Mouse (Mus musculus): Measurements from ENCODE around the gene Leng9.

Gene Leng9

DNA sequence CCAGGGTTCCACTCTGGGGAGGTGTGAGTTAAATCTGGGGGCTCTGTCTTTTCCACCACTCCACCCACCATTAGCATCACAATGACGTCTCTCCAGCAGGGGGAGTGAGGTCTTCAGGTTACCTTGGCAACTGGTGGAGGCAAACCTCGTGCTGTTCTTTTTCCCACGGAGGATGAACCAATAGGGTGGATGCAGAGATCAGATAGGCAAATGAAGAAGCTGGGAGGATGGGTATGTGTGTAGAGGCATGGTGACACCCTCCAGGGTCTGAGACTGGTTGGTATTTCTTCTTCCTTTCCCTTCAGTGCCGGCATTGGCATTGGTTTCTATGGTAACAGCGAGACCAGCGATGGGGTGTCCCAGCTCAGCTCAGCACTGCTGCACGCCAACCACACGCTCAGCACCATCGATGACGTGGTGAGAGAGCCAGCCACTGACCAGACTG is 25.8 kb downstream of the Leng9 start:
- peak in 1 of 2 experiments; percentile 35 for DNase-seq (ENCODE audit: low spot score in 2 of 2)

GRCm38 (mm10) chr7:4123732-4124131 is 26.4 kb downstream of the Leng9 start:
- DNase-seq (ENCODE audit: low spot score in 2 of 2): peak in 1 of 2 experiments; percentile 27

DNA sequence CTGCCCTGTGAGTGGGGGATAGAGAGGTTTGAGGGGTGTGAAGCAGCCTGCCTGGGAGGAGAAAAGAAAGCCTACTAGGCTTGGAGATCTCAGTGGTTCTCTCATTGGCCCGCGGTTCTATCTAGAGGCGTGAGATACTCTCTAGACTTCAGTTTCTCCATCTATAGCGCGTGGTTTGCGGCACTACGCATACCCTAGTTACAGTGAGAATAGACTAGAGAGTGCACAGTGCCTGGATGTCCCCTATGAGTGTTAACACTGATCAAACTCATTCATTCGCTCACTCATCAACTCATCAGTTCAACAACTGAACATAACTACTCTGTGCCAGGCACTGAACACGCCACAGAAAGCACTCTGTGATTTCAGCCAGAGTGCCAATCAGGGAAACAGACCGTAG is 27.4 kb downstream of the Leng9 start:
- DNase-seq (ENCODE audit: low spot score in 2 of 2): no peak

GRCm38 (mm10) chr7:4122076-4122768 is 28.0 kb downstream of the Leng9 start:
- DNase-seq (ENCODE audit: low spot score in 2 of 2): no peak

- DNase-seq (ENCODE audit: low spot score in 2 of 2): no peak
Observed at GRCm38 (mm10) chr7:4119976-4120921, 29.9 kb downstream of the Leng9 start.

DNA sequence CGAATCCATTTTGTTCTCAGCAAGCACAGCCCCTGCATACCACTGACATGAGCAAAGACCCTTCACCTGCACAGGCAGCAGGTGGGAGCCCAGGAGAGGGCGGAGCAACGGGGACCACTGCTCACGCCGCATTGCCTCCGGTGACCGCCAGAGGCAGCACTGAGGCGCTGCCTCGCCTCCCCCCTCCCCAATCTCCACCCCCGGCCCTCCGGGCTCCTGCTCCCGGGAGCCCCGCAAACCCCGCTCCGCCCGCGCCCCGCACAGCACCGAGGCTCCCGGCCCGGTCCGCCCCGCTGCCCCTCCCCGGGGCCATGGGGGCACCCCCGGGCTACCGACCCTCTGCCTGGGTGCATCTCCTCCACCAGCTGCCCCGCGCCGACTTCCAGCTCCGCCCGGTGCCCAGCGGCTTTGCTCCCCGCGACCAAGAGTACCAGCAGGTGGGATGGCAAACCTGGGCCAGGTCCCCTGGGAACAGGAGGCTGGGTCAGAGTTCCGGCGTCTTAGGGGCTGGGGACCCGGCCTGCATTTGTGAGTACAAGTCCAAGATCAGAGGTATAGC is 30.8 kb downstream of the Leng9 start, which contains the start of gene Ttyh1:
Ttyh1 (plus strand) TSS at position 65 of the 559 bp plus-strand sequence.
- DNase-seq (ENCODE audit: low spot score in 2 of 2): no peak

DNA sequence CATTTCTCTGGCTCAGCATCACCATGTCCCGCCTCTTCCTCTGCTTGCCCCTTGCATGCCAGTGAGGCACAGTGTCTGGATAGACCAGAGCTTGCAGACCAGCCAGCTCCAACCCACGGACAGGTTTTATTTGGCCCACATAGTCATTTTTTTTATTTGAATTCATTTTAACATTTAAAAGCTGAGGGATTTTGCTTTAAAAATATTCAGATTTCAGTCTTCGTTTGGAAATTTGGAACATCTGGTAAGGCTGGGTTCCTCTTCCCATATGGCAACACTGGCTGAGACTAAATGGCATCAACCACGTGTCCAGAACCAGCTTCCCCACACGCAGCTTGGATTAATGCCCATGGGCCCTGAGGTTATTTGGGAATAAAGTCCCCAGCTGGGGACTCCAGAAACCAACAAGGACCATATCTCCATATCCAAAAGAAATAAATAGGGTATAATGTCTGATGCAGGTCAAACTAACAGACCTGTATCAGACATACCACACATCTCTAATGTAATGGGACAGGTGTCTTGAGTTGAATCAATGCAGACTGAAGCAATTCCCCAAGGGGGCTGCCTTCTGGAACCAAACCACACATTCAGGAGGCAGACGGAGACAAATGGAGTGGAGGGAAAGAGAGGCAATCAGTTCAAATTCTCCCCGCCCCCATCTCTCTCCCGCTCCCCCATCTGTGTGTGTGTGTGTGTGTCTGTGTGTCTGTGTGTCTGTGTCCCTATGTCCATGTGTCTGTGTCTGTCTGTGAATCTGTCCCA is 32.9 kb downstream of the Leng9 start:
- DNase-seq (ENCODE audit: low spot score in 2 of 2): no peak

- DNase-seq (ENCODE audit: low spot score in 2 of 2): peak in 1 of 2 experiments; percentile 23
Observed at GRCm38 (mm10) chr7:4111766-4112165, 38.4 kb downstream of the Leng9 start.

GRCm38 (mm10) chr7:4103411-4103810 is 46.8 kb downstream of the Leng9 start:
- DNase-seq (ENCODE audit: low spot score in 2 of 2): peak in 1 of 2 experiments; percentile 35

GRCm38 (mm10) chr7:4101144-4101543 is 49.0 kb downstream of the Leng9 start:
- no peak for DNase-seq (ENCODE audit: low spot score in 2 of 2)

- DNase-seq (ENCODE audit: low spot score in 2 of 2): no peak
Observed at GRCm38 (mm10) chr7:4098832-4099231, 51.3 kb downstream of the Leng9 start.

GRCm38 (mm10) chr7:4098301-4098700 is 51.9 kb downstream of the Leng9 start:
- no peak for DNase-seq (ENCODE audit: low spot score in 2 of 2)

Data from heart, adult 9 months (tissue).